Mouse (Mus musculus) midbrain, embryonic 13.5 days (tissue): ENCODE data around the gene Rab6b. TPM values are rescaled to one million over a fixed set of nuclear protein-coding genes. Genes with fewer than 3 reads are reported as not detected.

Experiments used
- ATAC-seq: fragments of 200-750 bp; cut with Nextera tagmentation; 2 replicates; pipeline ENCODE4 v1.8.0; 2017; ENCODE audit warnings: mild to moderate bottlenecking, moderate TSS enrichment, moderate library complexity
- H3K27ac ChIP-seq: fragments of 300-500 bp; sonication (generic); 2 replicates; pipeline ENCODE4 v1.5.1; 2015; ENCODE audit warnings: inconsistent platforms, mild to moderate bottlenecking, moderate library complexity
- H3K27me3 ChIP-seq: fragments of 300-500 bp; sonication (generic); 2 replicates; pipeline ENCODE4 v1.6.1; 2015; ENCODE audit warnings: mild to moderate bottlenecking, inconsistent platforms
- H3K36me3 ChIP-seq: fragments of 300-500 bp; sonication (generic); 2 replicates; pipeline ENCODE4 v1.6.1; 2015; ENCODE audit warnings: mild to moderate bottlenecking, inconsistent platforms
- H3K4me1 ChIP-seq: fragments of 300-500 bp; sonication (generic); replicated peaks from 2 replicates; pipeline ENCODE4 v1.6.1; 2015; ENCODE audit warnings: inconsistent platforms
- H3K4me2 ChIP-seq: fragments of 300-500 bp; sonication (generic); replicated peaks from 2 replicates; pipeline ENCODE4 v1.6.1; 2015; ENCODE audit warnings: moderate library complexity, mild to moderate bottlenecking, inconsistent platforms
- H3K4me3 ChIP-seq: fragments of 300-500 bp; sonication (generic); replicated peaks from 2 replicates; pipeline ENCODE4 v1.5.1; 2015; ENCODE audit warnings: mild to moderate bottlenecking, inconsistent platforms
- H3K9ac ChIP-seq: fragments of 300-500 bp; sonication (generic); replicated peaks from 2 replicates; pipeline ENCODE4 v1.6.1; 2015; ENCODE audit warnings: mild to moderate bottlenecking, inconsistent platforms
- H3K9me3 ChIP-seq: fragments of 300-500 bp; sonication (generic); 2 replicates; pipeline ENCODE4 v1.6.1; 2016; ENCODE audit warnings: mild to moderate bottlenecking, inconsistent platforms
- WGBS: fragments of 180-500 bp; shearing (Covaris S2); methylation state at CpG from one replicate; pipeline ENCODE4 v1.1.7; 2015; 5-methylcytosine and 5-hydroxymethylcytosine counted together
- polyA plus RNA-seq: library from polyadenylated mRNA; unstranded; fragments of >200 nt; fragmentation: Nextera tagmentation; extraction: Ambion mirVana; gene quantifications from 2 replicates; pipeline ENCODE4 v1.2.1, GENCODE M21; 2015

The Rab6b gene
- polyA plus RNA-seq, 1 experiment from 2014 or later: 64.2 TPM

GRCm38 (mm10) chr9:103180807-103181565 is 69.4 kb downstream of the Rab6b start:
- H3K4me2 ChIP-seq: peak overlapping the region; percentile 56
- peak overlapping the region; percentile 32 for H3K4me3 ChIP-seq
- H3K36me3 ChIP-seq: peaks cover 57% of the 10 kb centered on the region
- H3K9me3 ChIP-seq: no peaks in the 10 kb centered on the region
- WGBS: 5% methylated on average over 20 of the region's 20 CpGs
- no peaks in the 10 kb centered on the region for H3K27me3 ChIP-seq
- H3K4me1 ChIP-seq: peaks cover 13% of the 10 kb centered on the region
- H3K27ac ChIP-seq: peak overlapping the region; percentile 53
- ATAC-seq: peak; percentile 82
- peak overlapping the region; percentile 56 for H3K9ac ChIP-seq

- no peak for ATAC-seq
- H3K27me3 ChIP-seq: no peaks in the 10 kb centered on the region
- peaks cover 13% of the 10 kb centered on the region for H3K4me1 ChIP-seq
- WGBS: 88% methylated on average over 8 of the region's 8 CpGs
- H3K36me3 ChIP-seq: peaks cover 52% of the 10 kb centered on the region
- no peak overlapping the region for H3K4me3 ChIP-seq
- no peaks in the 10 kb centered on the region for H3K9me3 ChIP-seq
- no peak overlapping the region for H3K9ac ChIP-seq
- no peak overlapping the region for H3K27ac ChIP-seq
- no peak overlapping the region for H3K4me2 ChIP-seq
These were observed 70.3 kb downstream of the Rab6b start for GRCm38 (mm10) chr9:103181886-103182285.

- ATAC-seq: no peak
- H3K27ac ChIP-seq: no peak overlapping the region
- peaks cover 48% of the 10 kb centered on the region for H3K36me3 ChIP-seq
- H3K4me2 ChIP-seq: no peak overlapping the region
- H3K27me3 ChIP-seq: no peaks in the 10 kb centered on the region
- WGBS: 75% methylated on average over 4 of the region's 4 CpGs
- H3K9me3 ChIP-seq: no peaks in the 10 kb centered on the region
- H3K4me3 ChIP-seq: no peak overlapping the region
- peaks cover 13% of the 10 kb centered on the region for H3K4me1 ChIP-seq
- no peak overlapping the region for H3K9ac ChIP-seq
These were observed 73.3 kb downstream of the Rab6b start for GRCm38 (mm10) chr9:103184855-103185254.

GRCm38 (mm10) chr9:103185946-103186345 is 74.4 kb downstream of the Rab6b start:
- Histone ChIP-seq H3K4me3 (no peak overlapping the region), H3K9me3 (no peaks in the 10 kb centered on the region), H3K4me1 (peaks cover 3% of the 10 kb centered on the region; the same call in 1 of the 2 replicates), H3K9ac (no peak overlapping the region), H3K27me3 (no peaks in the 10 kb centered on the region), H3K4me2 (no peak overlapping the region), H3K36me3 (peaks cover 57% of the 10 kb centered on the region), H3K27ac (no peak overlapping the region)
- ATAC-seq: no peak
- 94% methylated on average over 8 of the region's 8 CpGs for WGBS

- no peaks in the 10 kb centered on the region for H3K9me3 ChIP-seq
- no peaks in the 10 kb centered on the region for H3K27me3 ChIP-seq
- no peak overlapping the region for H3K4me3 ChIP-seq
- peaks cover 61% of the 10 kb centered on the region for H3K36me3 ChIP-seq
- no peak overlapping the region for H3K4me2 ChIP-seq
- no peak overlapping the region for H3K9ac ChIP-seq
- no peak overlapping the region for H3K27ac ChIP-seq
- H3K4me1 ChIP-seq: no peaks in the 10 kb centered on the region
- ATAC-seq: no peak
- WGBS: 80% methylated on average over 9 of the region's 9 CpGs
These were observed 75.2 kb downstream of the Rab6b start for GRCm38 (mm10) chr9:103186747-103187146.

GRCm38 (mm10) chr9:103188416-103188815 is 76.8 kb downstream of the Rab6b start:
- WGBS: 86% methylated on average over 4 of the region's 4 CpGs
- H3K27me3 ChIP-seq: no peaks in the 10 kb centered on the region
- no peaks in the 10 kb centered on the region for H3K9me3 ChIP-seq
- no peak overlapping the region for H3K4me2 ChIP-seq
- H3K36me3 ChIP-seq: peaks cover 65% of the 10 kb centered on the region
- no peak overlapping the region for H3K4me3 ChIP-seq
- no peak overlapping the region for H3K9ac ChIP-seq
- ATAC-seq: no peak
- H3K27ac ChIP-seq: no peak overlapping the region
- no peaks in the 10 kb centered on the region for H3K4me1 ChIP-seq

- H3K4me2 ChIP-seq: peak within 1 kb of the TSS; percentile 65
- ATAC-seq: peak; percentile 99
- peak within 1 kb of the TSS; percentile 75 for H3K4me3 ChIP-seq
- peak within 1 kb of the TSS; percentile 80 for H3K27ac ChIP-seq
- H3K9ac ChIP-seq: peak within 1 kb of the TSS; percentile 81
- peaks cover 21% of the 10 kb centered on the region for H3K36me3 ChIP-seq
- under 1% methylated on average over 45 of the region's 45 CpGs for WGBS
- peaks cover 11% of the 10 kb centered on the region for H3K4me1 ChIP-seq
- no peaks in the 10 kb centered on the region for H3K27me3 ChIP-seq
- H3K9me3 ChIP-seq: no peaks in the 10 kb centered on the region
These were observed 90.1 kb downstream of the Rab6b start, which contains the start of gene Srprb for GRCm38 (mm10) chr9:103201561-103202260. Gene Srprb (minus strand): TSS chr9:103202137.

GRCm38 (mm10) chr9:103205786-103206185 is 94.2 kb downstream of the Rab6b start:
- ATAC-seq: no peak
- no peak overlapping the region for H3K27ac ChIP-seq
- H3K9me3 ChIP-seq: no peaks in the 10 kb centered on the region
- peaks cover 14% of the 10 kb centered on the region for H3K4me1 ChIP-seq
- H3K36me3 ChIP-seq: no peaks in the 10 kb centered on the region
- H3K9ac ChIP-seq: no peak overlapping the region
- no peak overlapping the region for H3K4me2 ChIP-seq
- WGBS: 94% methylated on average over 5 of the region's 5 CpGs
- H3K27me3 ChIP-seq: no peaks in the 10 kb centered on the region
- H3K4me3 ChIP-seq: no peak overlapping the region

GRCm38 (mm10) chr9:103207846-103208245 is 96.3 kb downstream of the Rab6b start:
- Histone ChIP-seq H3K9me3 (no peaks in the 10 kb centered on the region), H3K27me3 (no peaks in the 10 kb centered on the region), H3K4me1 (peaks cover 9% of the 10 kb centered on the region; the same call in 1 of the 2 replicates), H3K36me3 (no peaks in the 10 kb centered on the region), H3K4me2 (peak overlapping the region; percentile 45), H3K4me3 (0 out of 2 replicates have a peak overlapping the region, but pooled peaks have one; percentile 4), H3K9ac (no peak overlapping the region), H3K27ac (no peak overlapping the region)
- WGBS: 9% methylated on average over 16 of the region's 16 CpGs
- peak; percentile 89 for ATAC-seq

GRCm38 (mm10) chr9:103208802-103209423 is 97.3 kb downstream of the Rab6b start:
- 55% methylated on average over 6 of the region's 6 CpGs for WGBS
- H3K36me3 ChIP-seq: no peaks in the 10 kb centered on the region

GRCm38 (mm10) chr9:103212654-103213420 is 101.2 kb downstream of the Rab6b start:
- 81% methylated on average over 28 of the region's 28 CpGs for WGBS
- H3K9ac ChIP-seq: no peak overlapping the region
- H3K4me1 ChIP-seq: peaks cover 8% of the 10 kb centered on the region; the same call in 1 of the 2 replicates
- no peak overlapping the region for H3K4me3 ChIP-seq
- no peak for ATAC-seq
- H3K27ac ChIP-seq: no peak overlapping the region
- H3K9me3 ChIP-seq: no peaks in the 10 kb centered on the region
- H3K27me3 ChIP-seq: no peaks in the 10 kb centered on the region
- H3K36me3 ChIP-seq: no peaks in the 10 kb centered on the region
- H3K4me2 ChIP-seq: no peak overlapping the region

More at GRCm38 (mm10) chr9:103208802-103209423, 97.3 kb downstream of the Rab6b start:
- Histone ChIP-seq H3K27ac (no peak overlapping the region), H3K4me3 (no peak overlapping the region), H3K9ac (no peak overlapping the region), H3K4me1 (peaks cover 9% of the 10 kb centered on the region; the same call in 1 of the 2 replicates), H3K4me2 (no peak overlapping the region), H3K9me3 (no peaks in the 10 kb centered on the region), H3K27me3 (no peaks in the 10 kb centered on the region)
- ATAC-seq: no peak
